Mouse (Mus musculus) layer of hippocampus, postnatal 10 days (tissue): ENCODE data around the gene Mrpl20. TPM values are rescaled to one million over a fixed set of nuclear protein-coding genes. Genes with fewer than 3 reads are reported as not detected.
"Not testable (repeated sequence)": the region's sequence is repeated elsewhere in the genome, so short reads cannot be mapped to it uniquely, and the experiment has no call there.

ENCODE experiments used
- DNase-seq, 2 experiments: peaks; one replicate each; pipeline ENCODE4 v3.0.0; 2021; ENCODE audit warnings: low spot score in 2 of 2
- total RNA-seq, 2 experiments: library from RNA; stranded (reverse); gene quantifications; 2 replicates each; pipeline ENCODE4 v1.2.3; 2021

The Mrpl20 gene
- total RNA-seq, 2 experiments from 2014 or later = 109 to 114 TPM

DNA sequence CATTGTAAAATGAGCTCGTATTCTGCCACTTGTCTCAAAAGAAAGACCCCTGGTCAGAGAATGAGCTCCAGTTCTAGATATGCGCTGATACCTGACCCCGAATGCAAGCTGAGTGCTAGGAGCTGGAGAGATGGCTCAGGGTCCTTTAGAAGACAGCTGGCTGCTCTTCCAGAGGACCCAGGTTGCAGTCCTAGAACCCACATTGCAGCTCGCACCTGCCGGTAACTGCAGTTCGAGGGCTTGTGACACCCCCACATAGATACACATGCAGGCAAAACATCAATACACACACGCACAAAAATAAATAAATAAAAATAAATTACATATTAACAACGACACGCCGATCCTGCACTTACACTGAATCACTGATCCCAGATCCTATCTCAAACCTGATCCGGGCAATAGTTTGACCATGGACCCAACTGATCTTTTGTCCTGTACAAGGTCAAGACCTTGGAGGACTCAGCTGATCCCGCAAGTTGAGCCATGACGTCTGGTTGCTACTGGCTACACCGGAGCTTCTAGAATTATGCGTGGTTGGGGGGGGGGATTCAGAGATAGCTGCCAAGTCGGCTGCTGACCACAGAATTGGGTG is 19.1 kb upstream of the Mrpl20 start:
- no peak for DNase-seq

DNA sequence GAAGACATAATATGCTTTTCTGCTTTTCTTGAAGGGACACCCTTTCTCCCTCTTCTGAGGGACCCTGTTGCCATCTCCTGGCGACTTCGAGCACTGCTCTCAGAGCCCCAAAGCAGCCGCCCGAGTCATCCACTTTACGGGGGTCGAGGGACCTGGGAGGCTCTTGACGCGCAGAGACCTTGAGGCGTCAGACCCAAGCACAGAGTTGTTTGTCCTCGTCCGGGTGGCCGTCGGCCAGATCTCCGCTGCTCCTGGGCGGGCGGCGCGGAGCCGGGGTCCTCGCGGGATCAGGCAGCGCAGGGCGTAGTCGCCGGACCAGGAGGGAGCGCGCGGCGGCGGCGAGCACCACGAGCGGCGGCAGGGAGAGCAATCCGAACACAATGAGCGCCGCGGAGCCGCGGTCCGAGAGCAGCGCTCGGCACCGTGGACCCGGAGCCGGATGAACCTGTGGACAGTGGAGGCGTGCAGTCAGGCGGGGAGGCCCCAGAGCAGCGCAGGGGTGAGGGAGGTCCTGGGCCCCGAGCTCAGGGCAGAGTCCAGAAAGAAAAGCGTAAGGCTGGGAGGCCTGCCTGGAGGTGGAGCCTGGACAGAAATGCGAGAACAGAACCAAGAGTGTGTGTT is 18.5 kb upstream of the Mrpl20 start:
- DNase-seq = peak; percentile 85 to 88

DNA sequence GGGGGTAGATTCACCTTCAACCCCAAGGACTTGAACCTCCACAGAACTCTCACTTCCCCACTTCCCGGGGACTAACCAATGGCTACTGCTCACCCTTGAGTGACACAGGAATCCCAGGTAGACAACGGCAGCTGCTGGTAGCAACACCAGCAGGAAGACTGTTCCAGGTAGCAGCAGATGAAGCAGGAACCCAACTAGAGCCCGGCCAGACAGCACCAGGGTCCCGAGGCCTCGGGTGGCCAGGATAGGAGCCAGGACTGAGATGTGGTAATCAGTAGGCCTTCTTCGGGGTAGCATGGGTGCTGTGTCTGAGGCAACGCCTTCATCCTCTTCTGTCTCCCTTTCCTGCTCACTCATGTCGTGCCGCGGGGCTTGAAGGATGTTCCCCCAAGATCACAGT is 17.4 kb upstream of the Mrpl20 start:
- no peak for DNase-seq

DNA sequence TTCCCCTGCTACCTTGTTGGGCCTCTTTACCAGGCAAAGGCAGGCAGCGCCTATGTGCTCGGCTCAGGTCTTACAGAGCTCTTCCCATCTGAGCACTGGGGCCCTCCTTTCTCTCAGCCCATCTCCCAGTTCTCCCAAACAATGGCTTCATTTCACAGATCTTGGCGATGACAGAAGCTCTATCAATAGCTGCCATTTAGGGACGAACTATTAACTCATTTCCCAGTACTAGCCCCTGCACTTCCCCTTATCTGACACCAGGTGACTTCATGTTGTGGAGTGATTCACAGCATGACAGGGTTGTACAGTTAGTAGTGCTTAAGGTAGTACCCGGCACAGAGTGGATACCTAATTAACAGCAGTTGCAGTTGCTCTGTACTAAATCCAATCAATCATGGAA is 16.9 kb upstream of the Mrpl20 start, which contains the start of gene Tmem88b:
Gene Tmem88b (minus strand): TSS at position 56 of the 400 bp plus-strand sequence.
- DNase-seq = no peak

DNA sequence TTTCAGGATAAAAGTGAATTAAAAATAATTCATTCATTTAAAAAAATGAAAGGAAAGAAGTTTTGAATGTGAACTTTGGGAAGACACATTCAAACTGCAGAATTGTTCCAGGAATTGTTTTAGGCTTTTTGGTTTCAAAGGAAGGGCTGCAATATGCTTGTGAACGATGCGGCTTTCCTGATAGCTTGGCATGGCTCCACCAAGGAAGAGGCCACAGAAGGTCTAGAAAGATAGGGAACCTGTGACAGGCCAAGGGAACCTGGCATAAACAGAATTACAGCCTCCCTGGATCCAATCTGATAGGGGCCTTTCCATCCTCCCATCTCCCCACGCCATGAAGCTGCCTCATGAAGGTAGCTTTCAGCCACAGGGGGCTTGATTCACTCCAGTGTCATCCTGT is 14.4 kb upstream of the Mrpl20 start:
- DNase-seq = no peak

DNA sequence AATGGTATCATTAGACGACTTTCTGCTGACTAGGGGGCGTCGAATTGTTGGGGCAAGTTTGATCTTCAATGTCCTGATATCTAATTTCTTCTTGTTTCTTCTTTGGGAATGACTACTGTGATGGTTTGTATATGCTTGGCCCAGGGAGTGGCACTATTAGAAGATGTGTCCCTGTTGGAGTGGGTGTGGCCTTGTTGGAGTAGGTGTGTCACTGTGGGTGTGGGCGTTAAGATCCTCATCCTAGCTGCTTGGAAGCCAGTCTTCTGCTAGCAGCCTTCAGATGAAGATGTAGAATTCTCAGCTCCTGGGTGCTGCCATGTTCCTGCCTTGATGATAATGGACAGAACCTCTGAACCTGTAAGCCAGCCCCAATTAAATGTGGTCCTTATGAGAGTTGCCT is 13.8 kb upstream of the Mrpl20 start:
- DNase-seq = not testable (repeated sequence)

DNA sequence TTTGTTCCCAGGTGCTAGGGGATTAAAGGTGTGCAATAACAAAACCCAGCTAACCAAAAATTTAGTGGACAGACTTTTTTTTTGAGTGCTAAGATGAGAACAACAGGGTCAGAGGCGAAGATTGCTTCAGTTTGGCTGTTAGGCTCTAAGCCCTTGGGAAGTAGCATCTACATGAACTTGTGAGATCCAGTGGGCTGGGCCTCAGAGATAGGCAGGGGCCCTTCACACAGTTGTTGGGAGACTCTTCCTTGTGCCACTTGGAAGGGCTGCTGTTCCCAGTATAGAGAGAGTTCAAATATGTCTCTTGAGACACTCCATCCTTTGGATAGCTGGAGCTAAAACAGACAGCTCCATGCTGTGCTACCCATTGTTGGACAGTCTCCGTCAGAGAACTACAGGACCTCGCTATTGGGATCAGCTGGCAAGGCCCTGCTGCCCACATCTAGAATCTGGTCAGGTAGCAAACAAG is 12.6 kb upstream of the Mrpl20 start, which contains the start of gene Ankrd65:
Gene Ankrd65 (plus strand): TSS at position 419 of the 469 bp plus-strand sequence.
- no peak for DNase-seq

DNA sequence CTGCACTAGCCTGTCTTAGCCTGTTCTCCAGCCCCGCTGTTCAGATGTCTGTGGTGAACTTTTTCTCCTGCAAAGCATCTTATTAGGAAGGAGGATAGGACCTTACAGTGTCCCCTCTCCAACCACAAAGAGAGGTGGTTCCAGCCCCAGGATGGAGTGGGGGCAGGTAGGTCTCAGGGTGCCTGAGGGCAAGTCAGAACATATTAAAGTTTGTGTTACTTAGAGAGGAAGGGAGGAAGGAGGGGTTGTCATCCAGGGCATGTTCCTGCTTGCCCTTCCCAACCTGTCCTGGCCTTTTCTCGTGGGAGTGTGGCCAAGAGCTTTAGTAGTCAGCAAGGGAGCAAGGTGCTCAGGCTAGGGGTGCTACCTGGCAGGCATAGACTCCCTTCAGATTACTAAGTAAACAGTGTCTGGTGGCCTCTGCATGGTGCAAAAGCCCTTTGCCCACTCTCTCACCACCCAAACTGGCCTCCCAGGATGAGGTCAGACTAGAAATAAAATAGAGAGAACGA is 12.0 kb upstream of the Mrpl20 start:
- no peak for DNase-seq

DNA sequence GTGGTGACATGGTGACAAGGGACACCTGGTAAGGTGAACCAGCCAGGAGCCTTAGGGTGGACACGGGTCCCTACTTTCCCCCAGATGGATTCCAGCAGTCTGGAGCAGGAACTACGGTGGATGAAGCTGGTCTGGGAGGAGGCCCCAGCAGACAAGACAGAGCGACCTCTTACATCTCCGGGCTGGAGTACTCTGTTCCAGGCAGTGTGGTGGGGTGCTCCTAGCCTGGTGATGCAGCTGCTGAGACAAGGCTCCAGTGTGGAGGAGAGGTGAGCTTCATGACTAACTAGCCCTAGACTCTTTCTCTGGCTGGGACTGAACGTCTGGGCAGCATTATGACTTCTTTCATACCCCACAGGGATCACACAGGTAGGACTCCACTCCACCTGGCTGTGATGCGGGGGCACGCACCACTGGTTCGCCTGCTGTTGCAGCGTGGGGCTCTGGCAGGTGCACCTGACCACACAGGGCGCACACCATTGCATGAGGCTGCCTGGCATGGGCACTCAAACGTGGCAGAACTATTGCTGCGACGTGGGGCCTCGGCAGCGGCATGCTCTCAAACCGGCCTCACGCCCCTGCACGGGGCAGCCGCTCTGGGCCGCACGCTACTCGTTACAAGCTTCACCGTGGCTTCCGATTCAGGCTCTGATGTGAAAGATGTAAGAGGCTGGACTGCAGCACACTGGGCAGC is 11.3 kb upstream of the Mrpl20 start:
- DNase-seq = no peak

DNA sequence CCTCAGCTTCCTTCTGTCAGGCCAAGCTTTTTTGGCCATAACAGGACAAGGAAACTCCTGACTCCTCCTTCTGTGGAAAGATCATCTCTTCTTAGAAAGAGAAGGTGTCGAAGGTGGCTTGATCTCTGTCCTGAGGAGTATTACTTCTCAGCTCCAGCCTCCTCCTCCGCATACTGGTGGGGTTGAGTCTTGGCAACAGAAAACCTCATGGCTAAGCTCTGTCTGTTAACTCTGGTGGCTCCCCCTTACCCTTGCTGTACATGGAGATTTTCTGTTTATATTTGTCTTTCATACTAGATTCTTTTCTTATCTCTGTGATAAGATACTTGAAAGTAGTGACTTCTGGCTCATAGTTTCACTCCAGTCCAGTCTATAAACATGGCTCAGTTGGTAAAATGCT is 8.9 kb upstream of the Mrpl20 start:
- no peak for DNase-seq

DNA sequence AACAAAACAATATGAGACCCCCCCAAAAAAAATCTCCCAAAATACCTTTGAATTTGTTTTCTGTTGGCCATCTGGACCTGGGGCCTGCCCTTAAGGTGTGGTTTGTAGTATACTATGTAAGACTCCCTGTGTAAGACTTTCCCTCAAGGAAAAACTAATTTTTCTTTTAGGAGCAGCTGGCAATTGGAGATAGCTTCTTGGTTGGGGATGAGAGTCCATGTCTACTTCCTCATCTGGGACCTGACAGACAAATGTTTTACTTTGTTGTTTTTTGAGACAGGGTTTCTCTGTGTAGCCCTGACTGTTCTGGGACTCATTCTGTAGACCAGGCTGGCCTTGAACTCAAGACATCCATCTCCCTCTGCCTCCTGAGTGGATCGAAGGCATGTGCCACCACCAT is 603 bp upstream of the Mrpl20 start:
- DNase-seq = no peak

DNA sequence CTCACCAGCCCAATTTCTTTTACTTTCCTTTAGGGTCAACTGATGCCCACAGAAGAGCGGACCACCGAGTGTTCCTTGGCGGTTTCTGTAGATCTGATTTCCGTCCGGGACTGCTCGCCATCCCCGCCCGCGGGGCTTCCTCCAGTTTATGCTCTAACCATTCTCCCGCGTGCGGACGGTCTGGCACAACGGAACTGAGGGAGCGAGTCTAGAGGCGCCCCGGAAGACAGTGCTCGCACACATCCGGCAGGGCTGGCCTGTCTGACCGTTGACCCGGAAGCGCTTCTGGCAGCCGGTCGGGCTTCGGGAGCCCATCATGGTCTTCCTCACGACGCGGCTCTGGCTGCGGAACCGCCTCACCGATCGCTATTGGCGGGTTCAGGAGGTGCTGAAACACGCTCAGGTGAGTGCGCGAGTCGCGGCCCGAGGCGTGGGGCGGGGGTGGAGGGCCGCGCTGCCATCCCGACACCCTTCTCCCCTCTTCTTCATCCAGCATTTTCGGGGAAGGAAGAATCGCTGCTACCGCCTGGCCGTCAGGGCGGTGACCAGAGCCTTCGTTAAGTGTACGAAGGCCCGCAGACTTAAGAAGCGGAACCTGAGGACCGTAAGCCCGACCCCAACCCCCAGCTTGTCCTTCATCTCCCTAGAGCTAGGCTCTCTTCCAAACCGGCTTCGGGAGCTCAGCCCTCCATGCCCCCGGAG is 813 bp downstream of the Mrpl20 start:
- peak; percentile 99 to 100 for DNase-seq

DNA sequence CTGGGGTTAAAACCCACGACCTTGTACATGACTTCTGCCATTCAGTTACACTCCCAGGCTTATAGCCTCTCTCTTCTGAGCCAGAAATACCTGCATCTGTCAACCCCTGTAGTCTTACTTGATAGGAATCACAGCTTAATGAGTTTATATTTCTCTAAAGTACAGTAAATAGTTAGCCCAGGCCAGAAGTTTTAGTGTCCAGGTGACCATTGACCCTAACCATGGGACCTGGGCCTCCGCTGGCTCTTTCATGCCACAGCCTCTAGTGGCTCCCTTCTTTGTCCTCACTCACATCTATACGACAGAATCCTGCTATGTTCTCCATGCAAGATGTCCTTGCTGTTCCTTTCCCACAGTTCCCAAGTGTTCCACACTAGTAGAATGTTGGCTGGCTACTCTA is 5.2 kb downstream of the Mrpl20 start:
- DNase-seq = no peak

DNA sequence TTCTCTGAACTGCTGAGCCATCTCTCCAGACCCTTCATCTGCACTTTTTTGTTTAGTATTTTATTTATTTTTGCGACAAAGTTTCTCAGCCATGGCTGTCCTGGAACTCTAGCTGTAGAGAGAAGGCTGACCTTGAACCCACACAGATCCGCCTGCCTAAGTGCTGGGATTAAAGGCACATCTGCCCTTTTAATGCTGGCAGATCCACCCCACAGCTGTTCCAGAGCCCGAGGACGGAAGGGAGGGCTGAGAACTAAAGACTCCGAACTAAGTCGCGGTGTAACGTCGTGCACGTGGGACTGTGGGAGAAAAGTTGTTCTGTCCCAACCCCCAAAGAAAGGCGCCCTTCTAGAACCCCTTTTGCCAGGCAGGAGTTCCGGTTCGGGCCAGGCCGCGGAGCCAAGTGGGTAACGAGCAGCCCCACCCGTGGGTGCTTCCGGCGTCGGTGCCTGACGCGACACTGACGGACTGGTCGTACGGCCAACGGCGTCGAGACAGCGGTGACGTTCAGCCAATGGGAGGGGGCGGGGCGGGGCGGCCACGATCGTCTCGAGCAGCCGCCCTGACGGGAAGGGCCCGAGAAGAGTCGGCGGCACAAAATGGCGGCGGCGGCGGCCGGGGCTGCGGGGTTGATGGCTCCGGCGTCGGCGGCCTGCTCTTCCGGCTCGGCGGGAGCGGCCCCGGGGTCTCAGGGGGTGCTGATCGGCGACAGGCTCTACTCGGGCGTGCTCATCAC is 9.4 kb downstream of the Mrpl20 start, which contains the start of gene Ccnl2:
Gene Ccnl2 (plus strand): TSS at position 561 of the 736 bp plus-strand sequence.
- peak; percentile 89 to 92 for DNase-seq

DNA sequence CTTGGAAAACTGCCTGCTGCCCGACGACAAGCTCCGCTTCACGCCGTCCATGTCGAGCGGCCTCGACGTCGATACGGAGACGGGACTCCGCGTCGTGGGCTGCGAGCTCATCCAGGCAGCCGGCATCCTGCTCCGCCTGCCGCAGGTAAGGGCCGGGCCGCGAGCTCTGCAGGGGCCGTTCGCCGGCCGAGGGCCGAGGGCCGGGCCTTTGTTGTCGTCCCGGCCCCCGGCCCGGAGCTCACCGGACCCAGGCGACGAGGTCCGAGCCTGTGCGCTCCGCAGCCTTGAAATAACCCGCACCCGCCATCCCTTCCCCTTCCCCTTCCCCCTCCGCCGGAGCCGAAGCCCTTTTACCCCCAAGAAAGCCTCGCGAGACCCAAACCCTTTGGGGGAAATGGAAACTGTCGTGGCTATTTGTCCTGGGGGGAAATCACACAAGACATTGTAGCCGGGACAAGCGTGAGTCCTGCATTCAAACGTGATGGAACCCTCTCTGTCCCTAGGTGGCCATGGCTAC is 10.0 kb downstream of the Mrpl20 start:
- peak; percentile 33 to 48 for DNase-seq

DNA sequence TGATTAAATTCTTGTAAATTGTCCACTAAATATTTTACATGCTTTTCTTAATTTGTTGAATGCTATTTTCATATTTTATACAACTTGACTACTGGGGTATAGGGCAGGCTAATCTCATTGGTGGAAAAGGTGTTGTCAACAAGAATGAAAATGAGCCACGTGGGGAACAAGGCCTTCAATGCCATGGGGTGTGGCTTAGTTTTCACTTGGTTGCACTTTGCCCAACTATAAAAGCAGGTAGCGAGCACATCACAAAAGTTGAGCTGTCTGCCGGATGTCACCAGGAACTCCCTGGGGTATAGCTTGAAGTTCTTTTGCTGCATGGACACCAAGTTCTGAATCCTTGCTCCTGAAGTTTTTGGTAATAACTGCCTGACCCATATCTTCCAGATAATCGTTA is 14.9 kb downstream of the Mrpl20 start:
- no peak for DNase-seq

DNA sequence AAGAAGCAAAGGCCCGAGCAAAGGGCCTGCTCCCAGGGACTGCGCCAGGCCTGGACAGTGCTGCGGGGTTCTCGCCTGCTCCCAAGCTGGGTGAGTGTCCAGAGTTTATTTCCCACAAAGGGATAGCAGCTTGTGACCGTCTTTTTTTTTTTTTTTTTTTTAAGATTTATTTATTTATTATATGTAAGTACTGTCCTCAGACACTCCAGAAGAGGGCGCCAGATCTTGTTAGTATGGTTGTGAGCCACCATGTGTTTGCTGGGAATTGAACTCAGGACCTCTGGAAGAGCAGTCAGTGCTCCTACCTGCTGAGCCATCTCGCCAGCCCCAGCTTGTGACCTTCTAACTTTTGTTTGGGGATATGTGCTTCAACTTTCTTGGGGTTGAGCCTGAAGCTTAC is 18.3 kb downstream of the Mrpl20 start:
- no peak for DNase-seq

DNA sequence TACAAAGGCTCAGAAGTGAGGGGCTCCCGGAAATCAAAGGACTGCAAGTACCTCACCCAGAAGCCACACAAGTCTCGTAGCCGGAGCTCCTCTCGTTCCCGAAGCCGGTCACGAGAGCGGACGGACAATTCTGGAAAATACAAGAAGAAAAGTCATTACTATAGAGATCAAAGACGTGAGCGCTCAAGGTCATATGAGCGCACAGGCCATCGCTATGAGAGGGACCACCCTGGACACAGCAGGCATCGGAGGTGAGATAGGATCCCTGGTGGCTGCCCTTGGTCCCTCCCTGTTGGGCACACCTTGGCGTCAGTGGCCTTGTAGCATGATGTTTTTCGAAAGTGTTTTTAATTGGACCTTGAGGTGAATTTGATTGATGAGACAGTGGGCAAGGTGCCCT is 20.8 kb downstream of the Mrpl20 start:
- no peak for DNase-seq

DNA sequence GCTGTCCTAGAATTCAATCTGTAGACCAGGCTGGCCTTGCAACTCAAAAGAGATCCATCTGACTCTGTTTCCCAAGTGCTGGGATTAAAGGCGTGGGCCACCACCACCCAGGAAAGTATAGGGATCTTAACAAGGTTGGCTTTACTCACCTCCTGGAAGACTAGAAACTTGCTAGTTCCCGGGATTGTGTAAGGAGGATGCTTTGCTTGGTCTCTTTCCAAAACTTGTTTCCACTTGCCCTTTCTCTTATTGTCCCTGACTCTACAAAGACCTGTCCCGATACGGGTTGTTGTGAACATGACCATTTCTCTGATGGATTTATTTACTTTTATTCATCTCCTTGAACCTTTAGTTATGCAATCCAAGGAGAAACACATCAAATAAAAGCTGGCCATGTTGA is 27.2 kb downstream of the Mrpl20 start:
- DNase-seq = no peak

DNA sequence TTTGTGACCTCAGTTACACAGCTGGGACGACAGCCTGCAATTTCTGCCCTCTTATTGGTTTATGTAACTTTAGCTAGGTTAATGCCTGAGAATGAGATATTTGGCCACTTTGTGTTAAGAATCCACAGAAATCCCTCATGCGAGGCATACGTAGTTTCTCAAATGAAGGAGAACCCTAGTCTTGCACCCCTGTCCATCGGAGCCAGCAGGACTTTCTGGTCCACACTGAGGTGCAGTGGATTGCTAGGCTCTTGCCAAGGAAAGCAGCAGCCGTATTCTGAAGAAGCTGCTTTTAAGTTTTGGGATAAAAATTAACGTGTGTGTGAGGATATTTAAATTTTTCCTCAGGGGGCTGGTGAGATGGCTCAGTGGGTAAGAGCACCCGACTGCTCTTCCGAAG is 27.9 kb downstream of the Mrpl20 start:
- DNase-seq = no peak
